Mouse (Mus musculus): ENCODE measurements around the gene Setd1b. TPM values are rescaled to one million over a fixed set of nuclear protein-coding genes. Genes with fewer than 3 reads are reported as not detected.

Setd1b gene
- total RNA-seq, 2 experiments from 2014 or later = 36.8 to 37.2 TPM

DNA sequence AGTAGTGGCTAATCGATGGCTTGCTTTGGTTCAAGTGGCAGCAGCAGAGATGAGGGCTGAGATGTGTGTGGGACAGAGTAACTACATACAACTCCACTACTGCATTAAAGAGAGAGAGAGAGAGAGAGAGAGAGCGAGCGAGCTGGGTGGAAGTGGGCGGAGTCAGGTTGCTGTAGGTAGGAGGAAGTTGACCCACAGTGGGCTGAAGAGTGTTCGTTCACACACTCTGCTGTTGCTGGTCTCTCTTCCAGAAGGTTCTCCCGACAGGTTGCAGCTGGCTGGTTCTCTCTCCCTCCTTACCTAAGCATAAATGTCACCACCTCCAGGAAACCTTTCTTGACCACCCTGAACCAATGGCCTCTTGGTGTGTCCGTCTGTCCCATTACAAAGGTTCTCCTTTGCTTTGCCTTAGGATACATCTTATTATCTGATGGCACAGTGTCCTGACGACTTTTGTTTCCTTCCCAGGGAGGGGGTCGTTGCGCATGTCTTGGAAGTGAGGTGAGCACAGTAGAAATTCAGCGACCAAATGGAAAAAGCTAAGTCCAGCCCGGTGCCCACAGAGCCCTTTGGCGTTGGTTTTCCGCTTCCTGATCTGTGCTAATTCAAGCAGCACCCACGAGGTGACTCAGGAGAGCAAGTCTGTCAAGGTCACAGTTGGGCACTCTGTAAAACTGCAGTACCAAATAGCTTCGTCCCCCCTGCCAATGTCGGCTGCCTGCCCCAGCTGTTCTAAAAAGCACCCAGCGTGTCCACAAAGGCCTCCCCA lies 16.2 kb upstream of the Setd1b start:
- no peak for DNase-seq (ENCODE audit: low spot score in 2 of 2)

- DNase-seq (ENCODE audit: low spot score in 2 of 2) = no peak
Measured at GRCm38 (mm10) chr5:123127031-123127430, 15.0 kb upstream of the Setd1b start.

DNA sequence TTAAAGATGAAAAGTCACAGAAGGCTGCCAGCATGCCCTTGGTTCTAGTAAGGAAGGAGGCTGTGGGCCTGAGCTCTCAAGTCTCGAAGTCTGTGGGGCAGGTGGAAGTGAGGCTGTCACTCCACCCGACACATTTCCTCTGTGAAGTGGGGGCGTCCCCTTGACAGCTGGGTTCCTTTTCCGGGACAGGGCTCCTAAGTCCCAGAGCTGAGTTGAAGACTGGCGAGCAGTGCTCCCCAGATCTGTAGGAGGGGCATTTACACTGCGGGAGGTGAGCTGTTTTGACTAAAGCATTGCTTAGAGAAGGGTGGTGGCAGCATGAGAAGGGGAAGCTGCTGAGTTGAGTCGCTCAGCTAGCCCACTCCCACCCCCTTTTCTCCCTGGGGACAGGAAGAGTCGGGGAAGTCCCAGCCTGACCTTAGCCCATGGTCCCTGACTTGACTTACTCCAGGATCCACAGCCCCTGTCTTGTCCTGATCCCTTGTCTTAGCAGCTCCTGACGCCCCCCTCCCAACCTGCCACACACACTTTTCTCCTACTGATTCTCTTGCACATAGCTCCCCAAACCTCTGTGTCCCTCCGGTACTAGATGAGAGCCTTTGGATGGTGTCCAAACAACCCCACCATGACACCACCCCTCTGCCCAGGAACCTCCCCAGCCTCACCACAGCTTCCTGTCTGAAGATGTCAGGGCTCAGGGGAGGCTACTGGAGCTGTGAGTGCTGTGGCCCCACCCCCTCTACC lies 13.4 kb upstream of the Setd1b start:
- no peak for DNase-seq (ENCODE audit: low spot score in 2 of 2)

DNA sequence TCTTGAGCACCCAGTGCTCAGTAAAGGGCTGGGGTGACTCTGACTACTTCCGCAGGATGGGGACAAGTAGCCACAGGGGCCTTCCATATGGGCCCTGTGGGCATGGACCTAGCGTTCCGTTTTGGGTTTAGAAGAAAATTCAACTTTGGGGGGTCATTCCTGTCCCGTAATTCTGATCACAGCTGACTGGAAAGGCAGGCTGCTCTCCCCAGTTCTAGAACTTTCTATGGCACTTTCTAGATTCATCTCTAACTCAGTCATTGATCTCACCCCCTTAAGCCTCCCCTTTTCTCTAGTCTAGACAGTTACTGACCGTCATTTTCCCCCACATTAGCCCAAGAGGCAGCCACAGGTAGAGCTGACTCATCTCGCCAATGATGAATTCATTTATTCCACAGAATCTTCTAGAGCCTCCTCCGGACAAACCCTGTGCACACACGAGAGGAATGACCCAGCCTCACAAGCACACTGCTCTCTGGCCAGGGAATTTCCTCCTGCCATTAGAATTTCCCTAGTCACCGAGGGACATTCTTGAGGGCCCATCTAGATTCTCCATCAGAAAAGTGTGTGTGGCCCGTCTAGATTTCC lies 12.7 kb upstream of the Setd1b start:
- DNase-seq (ENCODE audit: low spot score in 2 of 2) = no peak

DNA sequence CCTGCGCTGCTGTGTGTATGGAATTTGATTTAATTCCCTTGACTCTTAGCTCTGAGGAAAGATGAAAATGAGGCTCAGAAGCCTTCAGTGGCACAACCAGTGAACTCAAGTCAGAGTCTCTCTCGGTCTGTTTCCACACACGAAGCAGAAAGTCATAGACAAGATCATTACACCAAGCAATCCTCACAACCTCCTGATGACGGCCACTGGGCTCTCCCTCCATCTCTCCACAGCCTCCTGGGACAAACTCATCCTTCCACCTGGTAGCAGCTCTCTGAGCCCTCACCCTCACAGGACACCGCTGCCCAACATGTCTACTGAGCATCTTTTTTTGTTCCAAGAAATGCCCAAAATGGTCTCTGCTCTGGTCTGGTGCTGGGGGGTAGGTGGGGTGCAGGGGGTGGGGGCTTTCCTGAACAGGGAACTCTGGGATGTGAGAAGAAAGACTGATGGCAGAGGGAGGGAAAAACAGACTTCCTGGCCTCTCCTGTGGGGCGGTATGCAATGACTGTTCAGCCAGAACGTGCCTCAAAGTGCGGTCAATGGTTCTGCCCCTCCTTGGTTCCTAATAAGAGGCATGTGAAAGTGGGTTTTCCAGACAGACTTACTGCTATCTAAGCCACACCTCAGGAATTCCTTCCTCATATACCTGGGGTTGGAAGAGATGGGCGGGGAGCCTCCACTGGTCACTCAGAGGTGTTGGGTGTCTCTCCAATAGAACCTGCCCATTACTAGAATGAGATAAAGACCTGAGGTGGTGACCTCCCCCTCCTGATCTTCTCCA lies 11.8 kb upstream of the Setd1b start:
- no peak for DNase-seq (ENCODE audit: low spot score in 2 of 2)

DNA sequence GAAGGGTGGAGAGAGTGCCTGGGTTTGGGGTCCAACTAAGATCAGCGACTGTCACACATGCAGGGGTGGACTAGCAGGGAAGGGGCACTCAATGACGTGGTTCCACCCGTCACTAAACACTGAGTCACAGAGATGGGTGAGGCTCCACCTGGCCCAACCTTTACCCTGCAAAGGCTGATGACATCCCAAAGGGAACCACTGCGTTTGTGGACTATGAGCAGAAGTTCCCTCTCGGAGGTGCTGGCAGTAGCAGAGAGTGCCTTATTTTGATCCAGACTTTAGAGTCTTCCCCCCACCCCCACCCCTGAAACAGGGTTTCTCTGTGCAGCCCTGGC lies 11.2 kb upstream of the Setd1b start:
- no peak for DNase-seq (ENCODE audit: low spot score in 2 of 2)

DNA sequence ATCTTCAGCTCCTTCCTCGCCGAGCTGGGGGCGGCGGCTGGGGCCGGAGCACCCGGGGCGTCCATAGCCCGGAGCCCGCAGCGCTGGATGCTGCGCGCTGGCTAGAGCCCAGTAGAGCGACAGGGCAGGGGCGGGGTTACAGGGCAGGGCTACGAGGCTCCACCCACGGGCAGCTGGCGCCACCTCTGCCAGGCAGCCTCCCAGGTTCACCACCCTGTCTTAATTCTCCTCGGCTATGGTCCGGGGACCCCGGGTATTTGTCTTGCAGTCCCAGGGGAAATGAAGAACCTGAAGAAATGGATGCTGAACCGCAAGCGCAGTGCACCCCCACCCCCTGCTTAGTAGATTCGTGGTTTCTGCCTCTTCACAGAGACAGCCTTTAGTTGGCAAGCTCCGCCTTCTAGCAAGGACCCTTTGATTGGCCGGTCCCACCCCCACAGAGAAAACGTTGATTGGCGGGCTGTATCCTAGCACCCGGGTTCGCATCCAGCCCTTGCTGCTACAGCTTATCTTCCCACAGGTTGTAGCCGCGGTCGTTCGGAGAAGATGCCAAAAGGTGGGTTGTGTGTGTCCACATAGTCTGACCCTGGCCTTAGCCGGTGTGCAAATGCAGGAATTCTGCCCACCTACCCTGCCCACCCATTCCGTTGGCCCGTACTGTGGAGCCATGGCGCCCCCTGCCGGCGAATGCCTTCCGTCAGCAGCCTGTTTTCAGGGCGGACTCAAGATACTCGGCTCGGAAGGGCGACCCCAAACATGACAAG lies 9.5 kb upstream of the Setd1b start, which contains the start of gene Rhof:
Gene Rhof, minus strand, starts transcription at position 385 of the 764 bp plus-strand sequence.
- peak; percentile 73 to 76 for DNase-seq (ENCODE audit: low spot score in 2 of 2)

DNA sequence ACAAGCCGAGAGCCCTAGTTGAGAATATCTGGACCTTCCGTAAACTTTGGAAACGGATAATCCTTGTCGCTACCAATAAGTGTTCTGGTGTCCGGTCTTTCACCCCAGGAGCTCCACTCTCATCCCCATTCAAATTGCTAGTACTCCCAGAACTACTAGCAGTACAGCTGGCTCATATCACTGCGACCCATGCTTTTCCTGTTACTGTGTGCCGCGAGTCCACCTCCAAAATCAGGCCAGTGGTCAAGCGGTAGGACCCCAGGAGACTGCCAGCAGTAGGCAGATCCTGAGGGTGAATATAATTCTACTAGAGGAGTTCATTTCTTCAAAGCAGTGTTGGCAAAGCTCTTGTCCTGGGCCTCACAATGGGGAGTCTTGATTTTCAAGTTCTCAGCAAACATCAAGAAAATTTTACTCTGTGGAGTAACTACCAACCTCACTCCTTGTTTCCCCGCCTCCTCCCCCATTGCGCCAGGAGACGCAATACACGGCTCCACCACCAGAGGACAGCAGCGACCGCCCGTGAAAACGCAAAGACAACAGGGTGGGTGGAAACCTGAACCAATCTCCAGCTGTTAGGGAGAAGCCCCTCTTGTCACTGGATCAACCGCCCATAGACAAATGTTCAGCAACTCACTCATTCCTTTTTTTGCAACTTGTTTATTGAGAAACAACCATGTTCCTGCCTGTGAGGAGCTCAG lies 8.8 kb upstream of the Setd1b start:
- peak; percentile 81 to 89 for DNase-seq (ENCODE audit: low spot score in 2 of 2)

GRCm38 (mm10) chr5:123133784-123134143 lies 8.2 kb upstream of the Setd1b start:
- DNase-seq (ENCODE audit: low spot score in 2 of 2) = no peak

- no peak for DNase-seq (ENCODE audit: low spot score in 2 of 2)
Measured at GRCm38 (mm10) chr5:123134186-123134874, 7.7 kb upstream of the Setd1b start.

DNA sequence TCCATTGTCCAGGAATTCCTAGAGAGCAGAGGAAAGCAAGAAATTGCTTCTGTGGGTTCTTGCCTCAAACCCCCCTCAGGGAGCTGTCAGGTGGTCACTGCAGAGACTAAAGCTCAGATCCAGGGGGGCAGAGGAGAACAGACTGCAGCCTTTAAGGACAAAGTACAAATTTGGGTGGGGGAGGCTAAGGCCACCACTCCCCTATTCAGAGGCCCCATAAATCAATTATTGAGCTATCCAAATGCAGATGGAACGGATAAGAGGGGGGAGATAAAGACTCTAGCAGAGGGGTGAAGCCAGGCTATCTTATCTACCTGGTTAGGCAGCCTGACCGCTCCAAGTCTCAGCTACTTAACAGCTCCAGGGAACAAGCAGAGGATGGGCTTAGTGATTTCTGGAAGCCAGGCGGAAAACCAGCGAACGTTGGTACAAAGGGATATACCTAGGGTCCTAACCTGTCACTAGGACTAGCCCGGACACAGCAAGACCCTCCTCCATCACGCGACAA lies 7.1 kb upstream of the Setd1b start:
- no peak for DNase-seq (ENCODE audit: low spot score in 2 of 2)

GRCm38 (mm10) chr5:123135471-123136360 lies 6.3 kb upstream of the Setd1b start:
- DNase-seq (ENCODE audit: low spot score in 2 of 2) = peak; percentile 60 to 79

DNA sequence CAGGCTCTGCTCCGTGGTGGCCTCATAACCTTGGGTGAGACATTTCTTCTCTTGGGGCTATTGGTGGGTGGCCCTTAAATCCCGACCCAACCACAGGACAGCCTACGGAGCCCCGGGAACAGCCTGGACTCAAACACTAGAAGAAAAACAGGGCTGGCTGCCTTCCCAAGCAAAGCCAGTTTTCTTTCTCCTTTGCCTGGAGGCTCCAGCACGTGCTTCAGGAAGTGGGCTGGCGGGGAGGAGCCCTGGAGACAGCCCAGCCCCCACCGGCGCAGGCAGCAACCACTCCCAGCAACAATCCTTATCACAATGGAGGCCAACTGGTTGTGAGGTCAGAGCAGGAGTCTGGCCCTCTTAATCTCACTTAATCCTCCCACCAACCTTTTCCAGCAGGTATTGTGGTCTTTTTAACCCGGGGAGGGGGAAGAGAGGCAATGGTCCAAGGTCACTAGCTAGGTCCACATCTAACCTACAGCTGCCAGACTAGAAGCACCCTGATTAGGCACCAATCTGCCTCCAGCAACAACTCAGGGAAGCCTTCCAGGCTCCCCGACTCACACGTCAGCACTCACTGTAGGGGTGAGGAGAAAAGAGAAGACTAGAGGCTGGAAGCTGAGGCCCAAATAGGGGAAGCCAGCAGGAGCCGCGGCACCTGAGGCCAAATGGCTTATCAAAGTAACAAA lies 5.5 kb upstream of the Setd1b start:
- DNase-seq (ENCODE audit: low spot score in 2 of 2) = peak; percentile 69 to 83

GRCm38 (mm10) chr5:123137044-123137909 lies 4.7 kb upstream of the Setd1b start:
- DNase-seq (ENCODE audit: low spot score in 2 of 2) = peak in 1 of 2 experiments; percentile 71

DNA sequence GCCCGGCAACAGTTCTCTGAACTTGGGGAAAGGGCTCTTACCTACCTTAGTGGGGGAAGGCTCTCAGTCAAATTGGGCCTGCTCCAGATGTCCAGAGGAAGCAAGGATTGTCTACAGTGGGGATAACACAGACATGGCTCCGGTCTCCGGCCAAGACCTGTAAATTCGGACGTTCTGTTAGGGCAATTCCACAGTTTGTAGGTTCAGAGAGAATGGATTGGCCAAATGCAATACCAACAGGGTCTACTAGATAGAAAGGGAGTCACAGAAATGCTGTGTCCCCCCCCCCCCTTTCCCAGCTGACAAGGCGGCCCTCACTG lies 4.1 kb upstream of the Setd1b start:
- DNase-seq (ENCODE audit: low spot score in 2 of 2) = no peak

GRCm38 (mm10) chr5:123138230-123138911 lies 3.6 kb upstream of the Setd1b start:
- peak in 1 of 2 experiments; percentile 66 for DNase-seq (ENCODE audit: low spot score in 2 of 2)
